Mouse (Mus musculus) spleen, postnatal 14 days (tissue): ENCODE measurements around the gene Mgam.
"Not testable (repeated sequence)": the region's sequence is repeated elsewhere in the genome, so short reads cannot be mapped to it uniquely, and the experiment has no call there.

Experiments
- DNase-seq, 2 experiments: peaks; one replicate each; pipeline ENCODE4 v3.0.0; 2021 to 2022; ENCODE audit warnings: low spot score in 2 of 2

Mgam gene

DNA sequence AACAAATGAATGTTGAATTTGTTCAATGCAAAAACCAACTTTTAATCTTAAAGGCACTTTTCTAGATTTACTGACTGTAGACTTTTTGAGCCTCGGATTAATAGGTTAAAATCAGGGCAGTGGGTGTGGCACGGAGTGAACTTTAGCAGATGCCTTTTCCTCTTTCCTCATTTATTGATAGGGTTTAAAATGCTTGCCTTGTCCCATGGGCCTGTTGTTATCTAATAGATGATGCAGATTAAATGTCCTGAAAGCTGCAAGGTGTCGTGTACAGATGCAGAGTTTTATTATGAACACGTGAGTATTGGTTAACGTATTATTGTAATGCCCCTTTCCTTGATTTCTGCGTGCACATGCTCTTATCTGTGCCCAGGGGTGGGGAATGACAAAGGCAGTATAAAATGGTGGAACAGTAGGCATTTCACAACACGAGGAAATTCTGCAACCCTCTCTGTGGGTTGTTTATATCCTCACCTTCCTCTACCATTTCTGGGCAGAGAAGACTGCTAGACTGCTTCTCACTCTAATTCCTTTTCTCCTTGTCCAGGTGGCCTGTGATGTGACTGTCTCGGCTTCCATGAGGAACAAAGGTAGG lies at the start of gene Mgam:
TSS of gene Mgam (plus strand) at position 426 of the 595 bp plus-strand sequence.
- DNase-seq = no peak

DNA sequence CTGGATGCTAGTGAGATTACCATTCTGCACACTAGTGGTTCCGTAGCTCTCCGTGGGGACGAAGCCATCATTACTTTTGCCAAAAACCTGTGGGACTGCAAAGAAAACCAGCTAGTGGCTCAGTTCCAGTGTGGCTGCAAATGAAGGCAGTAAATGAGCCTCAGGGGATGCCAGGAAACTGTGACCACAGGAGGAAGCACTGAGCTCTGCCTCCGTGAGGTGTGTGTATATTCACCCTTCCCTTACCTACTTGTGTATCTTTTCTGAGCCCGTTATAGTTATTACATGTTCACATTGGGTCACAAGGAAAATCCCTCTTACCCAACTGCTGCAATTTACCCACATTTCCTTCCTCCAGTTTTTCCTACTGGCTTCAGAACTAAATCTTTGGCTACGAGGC lies 44.3 kb upstream of the Mgam start:
- no peak for DNase-seq

DNA sequence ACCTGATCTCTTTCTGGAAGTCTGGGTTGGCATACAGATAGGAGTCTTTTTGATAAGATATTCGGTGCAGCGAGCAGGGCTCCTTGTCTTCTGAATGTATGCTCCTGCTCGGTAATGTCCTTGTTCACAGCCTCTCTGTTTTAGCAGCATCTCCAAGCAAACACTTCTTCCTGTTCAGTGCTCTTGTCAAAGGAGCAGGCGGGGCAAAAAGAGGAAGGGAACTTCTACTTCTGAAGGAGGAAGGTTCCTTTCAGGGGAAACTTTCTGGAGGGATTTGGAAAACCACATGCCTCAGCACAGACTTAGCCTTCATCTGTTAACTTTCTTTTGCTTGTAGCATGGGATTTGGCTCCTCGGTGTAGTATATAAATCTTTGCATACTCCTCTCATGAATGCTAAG lies 43.0 kb upstream of the Mgam start, which contains the start of gene Clec5a:
TSS of gene Clec5a (minus strand) at position 177 of the 400 bp plus-strand sequence.
- DNase-seq = no peak

DNA sequence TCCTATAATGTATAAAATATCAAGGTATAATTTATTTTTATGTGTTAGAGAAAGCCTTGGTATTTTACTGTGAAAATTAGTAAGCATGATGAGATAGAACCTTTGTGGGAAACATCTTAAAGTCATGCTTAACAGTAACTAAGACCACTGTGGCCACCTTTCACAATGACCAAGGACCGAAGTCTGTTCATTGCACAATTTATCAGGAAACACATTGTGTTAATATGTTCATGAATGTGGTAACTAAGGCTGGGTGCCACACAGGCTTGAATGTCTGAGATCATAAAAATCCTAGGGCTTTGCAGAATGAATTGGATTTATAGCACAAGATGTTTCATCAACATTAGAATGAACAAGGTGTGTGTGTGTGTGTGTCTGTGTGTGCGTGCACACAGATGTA lies 40.3 kb upstream of the Mgam start:
- DNase-seq = no peak

DNA sequence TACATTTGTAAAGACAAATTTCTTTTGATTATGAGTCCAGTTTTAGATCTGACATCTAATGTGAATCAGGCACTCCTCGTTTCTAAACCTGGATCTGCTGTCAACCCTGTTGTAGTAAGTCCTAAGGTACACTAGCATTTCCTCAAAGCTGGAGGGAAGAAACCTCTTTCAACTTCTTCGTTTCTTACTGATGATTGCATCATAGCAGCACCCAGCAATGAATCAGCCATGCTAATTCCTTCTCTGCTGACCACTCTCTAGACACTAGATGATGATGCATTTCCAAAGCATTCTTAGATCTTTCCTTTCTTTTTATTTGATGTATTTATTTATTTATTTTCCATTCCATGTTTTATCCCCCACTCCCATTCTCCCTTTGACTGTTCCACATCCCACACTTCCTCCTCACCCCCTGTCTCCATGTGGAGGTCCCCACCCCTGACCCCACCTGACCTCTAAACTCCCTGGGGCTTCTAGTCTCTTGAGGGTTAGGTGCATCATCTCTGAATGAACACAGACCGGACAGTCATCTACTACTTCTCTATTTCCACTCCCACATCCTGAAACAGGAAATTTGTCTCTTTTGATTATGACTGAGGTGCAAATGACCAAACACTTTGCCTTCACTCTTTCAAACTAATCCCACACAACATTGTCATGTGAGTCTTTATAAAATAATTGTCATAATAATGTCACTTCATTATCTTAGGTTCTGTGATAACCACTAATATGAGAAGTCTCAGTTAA lies 33.7 kb upstream of the Mgam start:
- no peak for DNase-seq

DNA sequence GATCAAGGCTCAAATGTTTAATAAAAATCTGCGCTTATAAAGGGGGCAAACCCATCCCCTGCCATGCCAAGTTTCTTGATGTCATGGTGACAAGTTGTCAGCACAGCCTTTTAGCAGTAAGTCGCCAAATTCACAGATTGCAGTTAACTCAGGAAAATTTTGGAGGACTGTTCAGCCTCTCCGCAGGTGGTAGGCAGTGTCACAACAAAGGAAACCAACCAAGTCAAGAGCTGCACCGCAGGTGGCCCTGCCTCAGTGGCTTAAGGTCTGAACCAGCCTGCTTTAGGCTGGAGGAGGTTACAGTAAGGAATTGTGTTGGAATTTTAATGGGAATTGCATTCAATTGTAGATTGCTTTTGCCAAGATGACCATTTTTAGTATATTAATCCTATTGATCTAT lies 30.1 kb upstream of the Mgam start:
- not testable (repeated sequence) for DNase-seq

DNA sequence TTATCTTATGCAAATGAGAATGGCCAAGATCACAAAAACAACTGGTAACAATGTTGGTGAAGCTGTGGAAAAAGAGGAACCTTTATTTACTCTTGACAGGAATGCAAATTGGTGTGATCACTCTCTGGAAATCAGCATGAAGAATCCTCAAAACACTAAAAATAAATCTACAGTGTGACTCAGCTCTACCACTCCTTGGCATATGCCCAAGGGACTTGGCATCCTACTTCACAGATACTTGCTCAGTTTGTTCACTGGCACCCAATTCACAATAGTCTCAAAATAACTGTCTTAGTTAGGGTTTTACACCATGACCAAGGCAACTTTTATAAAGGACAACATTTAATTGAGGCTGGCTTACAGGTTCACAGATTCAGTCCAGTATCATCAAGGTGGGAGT lies 21.2 kb upstream of the Mgam start:
- no peak for DNase-seq

DNA sequence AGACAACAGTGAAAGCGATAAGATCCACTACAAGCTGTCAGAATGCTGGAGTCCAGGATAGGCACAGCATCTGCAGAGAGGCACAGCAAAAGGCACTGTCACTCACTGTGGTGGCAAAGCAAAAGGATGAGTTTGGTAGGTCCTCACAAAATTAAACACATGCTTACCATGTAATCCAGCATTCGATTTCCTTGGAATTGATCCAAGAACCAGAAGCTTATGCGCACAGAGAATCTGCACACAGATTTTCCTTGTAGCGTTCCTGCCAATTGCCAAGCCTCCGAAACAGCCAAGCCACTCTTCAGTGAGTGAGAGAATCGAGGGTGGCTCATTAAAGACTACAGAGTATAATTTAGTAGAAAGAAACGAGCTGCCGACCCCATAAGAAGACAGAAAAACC lies 18.4 kb upstream of the Mgam start:
- no peak for DNase-seq

DNA sequence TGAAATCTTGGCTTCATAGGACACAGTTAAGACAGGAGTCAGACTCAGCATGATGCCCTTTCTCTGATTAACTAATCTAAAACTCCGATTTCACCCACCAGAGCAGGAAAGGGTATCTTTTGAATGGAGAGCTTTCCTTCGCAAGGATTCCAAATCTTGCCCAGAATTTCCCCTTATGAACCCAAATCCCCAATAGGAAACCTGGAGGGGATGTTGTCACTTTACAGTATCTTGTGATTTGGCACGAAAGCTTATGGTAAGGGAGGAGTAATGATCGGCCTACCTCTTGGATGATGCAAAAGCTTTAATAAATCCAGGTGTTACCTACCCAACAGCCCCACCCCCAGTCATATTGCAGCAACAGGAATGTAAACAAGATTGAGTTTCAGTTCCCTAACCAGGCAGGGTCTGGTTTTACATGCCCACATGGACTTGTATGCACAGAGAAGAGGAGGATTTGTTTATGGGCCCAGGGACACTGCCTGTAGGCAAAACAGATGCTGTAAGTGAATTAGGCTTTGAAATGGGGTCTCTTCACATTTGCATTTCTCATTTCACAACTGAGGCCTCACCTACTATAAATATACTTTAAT lies 15.3 kb upstream of the Mgam start, which contains the start of gene Tas2r138:
TSS of gene Tas2r138 (minus strand) at position 51 of the 593 bp plus-strand sequence.
- no peak for DNase-seq

DNA sequence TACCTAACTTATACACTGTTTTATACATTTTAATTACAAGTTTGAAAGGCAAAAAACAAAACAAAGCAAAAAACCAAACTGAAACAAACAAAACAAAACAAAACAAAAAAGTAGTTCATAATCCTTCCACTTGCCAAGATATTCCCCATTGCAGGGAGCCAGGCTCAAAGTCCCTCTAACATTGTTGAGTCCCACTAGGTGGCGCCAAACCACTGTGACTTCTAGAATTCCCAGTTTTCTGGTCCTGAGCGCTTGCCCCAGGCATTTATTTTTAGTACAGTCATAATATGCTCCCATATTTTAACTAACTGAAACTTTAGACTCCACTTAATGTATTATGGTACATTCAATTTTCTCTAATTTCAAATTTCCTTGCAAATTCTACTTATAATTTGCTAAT lies 10.7 kb upstream of the Mgam start:
- DNase-seq = peak in 1 of 2 experiments; percentile 2

DNA sequence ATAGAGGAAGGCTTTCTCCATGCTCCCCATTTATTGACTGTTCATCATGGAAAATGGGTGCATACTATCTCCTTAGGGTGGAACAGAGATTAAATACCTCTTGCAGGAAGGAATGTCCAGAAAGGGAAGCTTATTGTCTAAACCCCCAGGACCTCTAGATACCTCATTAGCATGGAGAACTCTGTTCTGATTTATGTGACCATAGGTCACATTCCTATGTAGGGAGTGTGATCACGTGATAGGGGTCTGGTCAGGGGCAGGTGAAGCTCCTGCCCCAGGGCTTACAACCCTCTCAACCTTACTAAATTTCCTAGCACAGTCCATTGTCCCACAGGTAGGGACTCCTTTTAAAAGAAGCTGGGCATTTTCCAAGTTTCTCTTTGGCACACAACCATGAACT lies 2.5 kb upstream of the Mgam start:
- no peak for DNase-seq

DNA sequence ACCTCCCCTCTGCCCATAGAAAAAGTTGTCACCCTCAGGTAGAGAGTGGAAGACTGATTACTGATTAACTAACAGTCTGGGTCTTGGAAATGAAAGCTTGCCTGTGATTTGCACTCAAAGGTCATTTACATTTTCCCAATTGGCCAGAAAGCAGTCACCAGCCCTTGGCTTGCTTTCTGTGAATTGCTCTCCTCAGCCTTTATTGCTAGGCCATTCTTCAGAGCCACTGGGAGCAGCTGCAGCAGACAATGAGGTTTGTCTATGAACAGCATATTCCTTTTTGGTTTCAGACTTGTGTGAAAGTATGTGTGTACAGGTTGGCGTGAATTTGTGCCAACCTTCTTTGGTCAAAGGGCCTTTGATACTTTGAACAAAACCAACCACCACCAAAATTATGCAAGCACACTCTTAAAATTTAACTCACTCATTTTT lies 6.0 kb downstream of the Mgam start:
- no peak for DNase-seq

DNA sequence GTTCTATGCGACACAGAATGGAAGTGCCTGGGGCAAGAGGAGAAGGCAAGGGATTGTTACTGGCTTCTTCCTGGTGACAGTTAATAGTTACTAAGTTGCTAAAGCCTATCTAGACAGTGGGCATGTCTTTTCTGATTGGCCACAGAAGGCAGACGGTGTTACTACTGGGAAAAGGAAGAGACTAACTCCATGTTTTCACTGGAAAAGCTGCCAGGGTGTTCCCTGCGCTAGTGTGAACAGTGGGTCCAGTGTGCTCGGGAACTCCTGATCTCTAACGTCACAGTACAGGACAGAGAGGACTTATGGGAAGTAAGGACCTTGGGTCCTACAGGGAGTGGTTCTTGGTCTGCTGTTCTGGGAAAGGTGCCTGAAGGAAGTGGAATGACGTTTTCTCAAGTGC lies 6.9 kb downstream of the Mgam start:
- DNase-seq = no peak

DNA sequence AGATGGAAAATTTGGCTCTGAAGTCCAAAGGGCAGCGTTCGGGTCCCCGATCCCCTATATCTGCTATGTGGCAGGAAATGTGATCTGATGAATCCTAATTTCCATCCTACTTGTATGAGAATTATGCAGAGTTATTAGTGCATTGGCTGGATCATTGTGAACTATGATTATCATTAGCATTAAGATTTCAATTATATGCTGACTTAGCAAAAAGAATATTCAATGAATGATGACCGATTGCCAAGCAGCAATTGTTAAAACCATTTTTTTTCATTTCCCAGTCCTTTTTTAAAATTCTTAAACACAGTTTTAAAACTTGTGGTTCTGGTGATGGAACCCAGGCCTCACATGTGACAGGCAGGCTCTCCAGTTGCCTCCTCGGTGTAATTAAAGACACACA lies 9.1 kb downstream of the Mgam start:
- DNase-seq = no peak

DNA sequence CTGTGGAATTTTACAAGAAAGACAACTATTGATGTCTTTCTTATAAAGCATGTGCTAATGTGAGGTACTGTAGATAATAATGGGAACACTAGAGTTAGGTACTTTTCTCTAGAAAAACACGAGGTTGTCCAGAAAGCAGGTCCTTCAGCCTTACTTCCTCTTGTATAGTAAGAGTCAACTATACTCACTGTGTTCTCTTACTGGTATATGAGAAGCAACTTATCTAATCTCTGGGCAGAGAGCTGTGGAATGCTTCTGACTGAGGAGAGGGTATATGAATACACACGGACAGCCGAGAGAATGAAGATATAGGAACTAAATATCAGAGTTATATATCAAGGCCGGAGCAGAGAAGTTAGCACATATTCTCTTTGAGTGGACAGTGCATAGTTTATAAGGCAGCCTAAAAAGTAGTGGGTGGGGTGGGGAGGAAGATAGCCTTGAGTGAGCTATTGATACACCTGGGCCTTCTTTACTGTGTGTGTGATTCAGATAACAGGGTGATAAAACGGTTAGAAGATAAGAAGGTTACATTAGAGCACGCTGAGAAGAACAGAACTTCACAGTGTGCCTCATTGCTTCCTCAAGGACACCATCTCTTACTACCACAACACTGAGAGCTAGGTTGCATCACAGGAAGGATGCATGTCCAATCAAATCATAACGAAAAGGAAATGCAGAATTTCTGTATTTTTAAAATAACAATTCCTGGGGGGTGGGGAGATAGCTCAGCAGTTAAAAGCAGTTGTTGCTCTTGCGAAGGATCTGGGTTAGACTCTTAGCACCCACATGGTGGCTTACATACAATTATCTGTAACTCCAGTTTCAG lies 12.3 kb downstream of the Mgam start:
- DNase-seq = no peak

DNA sequence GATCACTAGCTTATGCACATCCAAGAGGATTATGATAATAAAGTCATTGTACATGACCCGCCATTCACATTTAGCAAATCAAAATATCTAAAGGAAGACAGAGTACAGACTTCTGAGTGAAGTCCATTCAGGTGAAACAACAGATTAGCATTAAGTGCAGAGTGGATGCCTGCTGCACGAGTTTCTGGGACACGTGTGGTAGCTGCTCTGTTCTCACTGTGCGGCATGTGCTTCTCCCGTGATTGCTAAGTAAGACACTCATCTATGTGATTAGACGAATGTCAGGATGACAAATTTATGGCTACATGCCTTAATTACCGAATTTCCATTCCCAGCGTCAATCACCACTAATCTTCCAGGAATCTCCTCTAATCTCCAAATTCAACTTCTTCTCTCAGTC lies 17.1 kb downstream of the Mgam start:
- no peak for DNase-seq

DNA sequence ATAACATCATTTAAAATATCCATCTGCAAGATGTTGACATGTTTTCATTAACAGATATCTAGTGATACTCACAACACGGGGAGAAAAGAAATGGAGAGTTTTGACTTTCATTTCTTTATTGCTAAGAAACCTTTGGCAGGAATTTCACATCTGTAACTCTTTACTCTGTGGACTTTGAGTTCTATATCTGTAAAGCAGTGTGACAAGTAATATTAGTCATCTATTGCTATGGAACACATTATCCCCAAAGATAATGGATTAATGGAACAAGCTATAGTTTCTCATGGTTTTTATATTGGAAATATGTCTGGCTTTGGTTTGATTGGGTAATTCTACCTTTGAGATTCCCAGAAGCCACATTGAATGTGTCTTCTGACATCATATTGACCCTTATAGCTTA lies 22.3 kb downstream of the Mgam start:
- DNase-seq = no peak

DNA sequence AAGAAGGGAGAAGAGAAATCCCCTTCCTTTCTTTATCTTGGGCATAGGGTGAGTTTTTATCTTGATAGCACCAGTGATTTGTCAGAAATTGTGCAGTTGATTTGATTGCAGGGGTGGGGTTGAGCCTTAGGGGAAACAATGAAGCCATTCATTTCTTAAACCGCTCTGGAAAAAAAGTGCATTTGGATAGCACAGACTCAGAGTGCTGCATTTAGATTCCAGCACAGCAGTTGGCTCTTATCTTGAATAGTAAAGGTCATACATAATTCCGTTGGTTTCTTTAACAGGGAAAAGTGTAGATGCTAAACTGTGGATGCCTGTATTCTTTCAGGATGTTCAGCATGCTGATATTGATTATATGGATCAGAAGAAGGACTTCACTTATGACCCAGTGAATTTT lies 32.3 kb downstream of the Mgam start:
- no peak for DNase-seq

DNA sequence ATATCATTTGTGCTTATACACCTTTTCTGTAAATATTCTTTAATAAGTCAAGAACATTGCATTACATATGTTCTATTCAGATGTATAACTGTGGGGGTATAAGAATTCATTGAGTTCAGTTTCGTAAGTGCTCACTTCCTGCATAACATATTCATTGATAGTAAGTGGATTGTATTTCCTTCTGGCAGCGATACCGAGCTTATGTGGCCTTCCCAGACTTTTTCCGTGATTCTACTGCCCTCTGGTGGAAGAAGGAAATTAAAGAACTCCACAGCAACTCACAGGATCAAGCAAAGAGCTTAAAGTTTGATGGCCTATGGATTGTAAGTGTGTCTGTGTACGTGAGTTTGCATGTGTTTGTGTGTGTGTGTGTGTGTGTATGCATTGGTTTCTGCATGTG lies 60.5 kb downstream of the Mgam start:
- DNase-seq = no peak

DNA sequence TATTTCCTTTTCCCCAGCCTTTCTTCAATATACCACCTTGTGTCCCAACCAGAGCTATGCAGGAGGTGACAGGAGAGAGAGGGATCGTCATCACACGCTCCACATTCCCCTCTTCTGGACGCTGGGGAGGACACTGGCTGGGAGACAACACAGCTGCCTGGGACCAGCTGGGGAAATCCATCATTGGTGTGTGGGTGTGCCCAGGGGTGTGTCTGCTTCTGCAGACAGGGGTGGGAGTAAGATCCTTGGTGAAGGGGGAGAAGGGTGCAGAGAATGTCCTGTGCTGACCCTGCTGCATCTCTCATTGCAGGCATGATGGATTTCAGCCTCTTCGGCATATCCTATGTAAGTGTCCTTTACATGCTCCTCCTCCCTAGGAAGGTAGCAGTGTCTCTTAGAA lies 63.4 kb downstream of the Mgam start:
- DNase-seq = not testable (repeated sequence)

DNA sequence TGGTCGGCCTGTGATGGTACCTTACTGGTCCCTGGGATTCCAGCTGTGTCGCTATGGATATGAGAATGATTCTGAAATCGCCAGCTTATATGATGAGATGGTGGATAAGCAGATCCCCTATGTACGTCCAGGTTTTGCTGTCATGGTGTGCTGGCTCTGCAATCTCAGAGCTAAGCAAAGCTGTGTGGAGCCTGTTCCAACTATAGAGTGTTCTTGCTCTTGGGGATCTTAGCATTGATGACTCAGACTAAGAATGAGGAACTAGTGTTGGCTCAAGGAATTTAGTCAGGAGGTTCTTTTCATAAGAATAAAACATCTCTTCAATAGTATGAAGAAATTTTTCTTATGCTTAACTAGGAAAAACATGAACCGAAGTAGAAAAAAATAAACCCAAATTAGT lies 84.9 kb downstream of the Mgam start:
- DNase-seq = not testable (repeated sequence)

DNA sequence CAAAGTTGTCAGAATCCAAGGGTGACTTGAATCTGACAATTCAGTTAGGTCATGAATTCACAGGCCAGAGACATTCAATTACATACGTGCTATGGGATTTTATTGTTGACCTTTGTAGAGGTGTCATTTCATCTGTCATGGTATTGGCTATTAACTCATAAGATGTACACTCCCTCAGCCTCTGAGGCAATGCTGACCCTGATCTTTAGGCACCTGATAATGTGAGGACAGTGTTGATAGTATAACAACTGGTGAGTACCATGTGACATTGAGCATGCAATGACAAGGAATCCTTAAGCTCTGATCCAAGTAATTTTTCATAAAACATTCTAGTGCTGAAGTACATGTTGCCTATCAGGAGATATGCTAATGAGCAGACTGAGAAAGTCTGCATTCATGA lies 87.1 kb downstream of the Mgam start:
- no peak for DNase-seq
